11 mouse cellular contexts compared by ENCODE assay signal in the genomic region with DNA sequence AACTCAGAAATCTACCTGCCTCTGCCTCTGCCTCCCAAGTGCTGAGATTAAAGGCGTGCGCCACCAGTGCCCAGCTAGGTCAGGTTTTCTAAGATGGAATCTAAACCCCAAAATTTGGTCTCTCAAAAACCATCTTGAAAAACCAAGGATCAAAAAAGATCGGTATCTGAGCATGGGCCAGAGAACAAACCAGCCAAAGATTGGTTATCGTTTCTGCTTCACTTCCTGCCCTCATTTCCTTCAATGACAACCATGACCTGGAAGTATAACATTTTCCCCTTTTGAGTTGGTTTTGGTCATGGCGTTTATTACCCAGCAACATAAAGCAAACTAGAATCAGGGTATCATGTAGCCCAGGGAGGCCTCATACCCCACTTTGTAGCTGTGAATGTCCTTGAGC. TPM values are rescaled to one million over a fixed set of nuclear protein-coding genes. Genes with fewer than 3 reads are reported as not detected.
A peak's percentile ranks its signal among the peaks of the same experiment; 100 is the strongest.
DNase-seq lines count a peak whose midpoint lies in the region; ATAC-seq and TF ChIP-seq lines count a peak whose summit lies in the region.
"Had no signal": no experiment of that assay in that cellular context is flagged by ENCODE, and none has a peak within 500 bp of the region (broad histone marks: within the 10 kb centered on the region; RNA-seq: fewer than 3 reads in every experiment).

No protein-coding gene starts in this region.

- TF ChIP-seq POLR2A in ES-Bruce4 (IDR thresholded peaks at IDR 0.05; ENCODE audit: insufficient read depth, low read length) = no peak

- ATAC-seq in hindbrain, embryonic 13.5 days (ENCODE audit: low FRiP score) = no peak
- no peak for ATAC-seq in hindbrain, embryonic 12.5 days (ENCODE audit: low FRiP score)
- no peak for ATAC-seq in forebrain, embryonic 12.5 days (ENCODE audit: low FRiP score)
- ATAC-seq in liver, embryonic 13.5 days (ENCODE audit: low read depth) = no peak

- no peaks in the 10 kb centered on the region for H3K9me3 ChIP-seq in hindbrain, embryonic 13.5 days
- H3K9me3 ChIP-seq in hindbrain, embryonic 12.5 days (replicated peaks) = no peaks in the 10 kb centered on the region
- H3K9me3 ChIP-seq in ES-Bruce4 (replicated peaks; ENCODE audit: control insufficient read depth, insufficient read depth, low read length, poor library complexity, severe bottlenecking) = no peaks in the 10 kb centered on the region
- H3K9me3 ChIP-seq in forebrain, embryonic 12.5 days = no peaks in the 10 kb centered on the region
- no peaks in the 10 kb centered on the region for H3K9me3 ChIP-seq in liver, embryonic 13.5 days (replicated peaks)

- TF ChIP-seq CTCF in ES-Bruce4 (IDR thresholded peaks at IDR 0.05; ENCODE audit: low read depth, low read length) = no peak

- WGBS in hindbrain, embryonic 13.5 days = 92% methylated on average over 5 of the region's 5 CpGs
- 98% methylated on average over 5 of the region's 5 CpGs for WGBS in hindbrain, embryonic 12.5 days
- WGBS in forebrain, embryonic 12.5 days = 91% methylated on average over 5 of the region's 5 CpGs
- WGBS in liver, embryonic 13.5 days (ENCODE audit: insufficient replicate concordance) = 75% methylated on average over 5 of the region's 5 CpGs

- H3K4me3 ChIP-seq in hindbrain, embryonic 13.5 days = no peak overlapping the region
- no peak overlapping the region for H3K4me3 ChIP-seq in hindbrain, embryonic 12.5 days
- H3K4me3 ChIP-seq in ES-Bruce4 (ENCODE audit: low read depth, low read length) = peak overlapping the region; percentile 5; the same call in 1 of the 2 replicates
- H3K4me3 ChIP-seq in forebrain, embryonic 12.5 days (replicated peaks) = no peak overlapping the region
- H3K4me3 ChIP-seq in liver, embryonic 13.5 days (replicated peaks) = no peak overlapping the region

- peak overlapping the region; percentile 87; the same call in 1 of the 2 replicates for H3K9ac ChIP-seq in hindbrain, embryonic 13.5 days
- no peak overlapping the region for H3K9ac ChIP-seq in hindbrain, embryonic 12.5 days
- H3K9ac ChIP-seq in ES-Bruce4 (ENCODE audit: low read depth, poor library complexity, severe bottlenecking) = peak overlapping the region; percentile 93
- 0 out of 2 replicates have a peak overlapping the region, but pooled peaks have one; percentile 76 for H3K9ac ChIP-seq in forebrain, embryonic 12.5 days
- H3K9ac ChIP-seq in liver, embryonic 13.5 days = peak overlapping the region; percentile 91; the same call in 1 of the 2 replicates

- no peak overlapping the region for H3K4me2 ChIP-seq in hindbrain, embryonic 13.5 days
- no peak overlapping the region for H3K4me2 ChIP-seq in hindbrain, embryonic 12.5 days (replicated peaks)
- no peak overlapping the region for H3K4me2 ChIP-seq in forebrain, embryonic 12.5 days
- H3K4me2 ChIP-seq in liver, embryonic 13.5 days = no peak overlapping the region; the same call in 1 of the 2 replicates

- no peak for DNase-seq in liver, embryonic 13.5 days
- DNase-seq in right cerebral cortex, postnatal 10 days (ENCODE audit: low spot score in 2 of 2) = no peak
- DNase-seq in natural killer cell, adult 2 months (ENCODE audit: low spot score in 2 of 2) = no peak
- no peak for DNase-seq in layer of hippocampus, postnatal 25 days (ENCODE audit: extremely low spot score in 1 of 2, low spot score in 1 of 2)
- DNase-seq: adrenal gland, postnatal 25 days; layer of hippocampus, adult 9-11 months; thymus, postnatal 25 days had no signal

- peak overlapping the region; percentile 99 for H3K27ac ChIP-seq in hindbrain, embryonic 13.5 days
- no peak overlapping the region for H3K27ac ChIP-seq in hindbrain, embryonic 12.5 days
- H3K27ac ChIP-seq in ES-Bruce4 (ENCODE audit: insufficient read depth, low read length) = peak overlapping the region; percentile 98
- peak overlapping the region; percentile 98 for H3K27ac ChIP-seq in forebrain, embryonic 12.5 days
- peak overlapping the region; percentile 91 for H3K27ac ChIP-seq in liver, embryonic 13.5 days

- H3K27me3 ChIP-seq in hindbrain, embryonic 13.5 days = no peaks in the 10 kb centered on the region
- H3K27me3 ChIP-seq in hindbrain, embryonic 12.5 days = no peaks in the 10 kb centered on the region
- no peaks in the 10 kb centered on the region for H3K27me3 ChIP-seq in ES-Bruce4 (ENCODE audit: control insufficient read depth, insufficient read depth, low read length, poor library complexity, severe bottlenecking)
- no peaks in the 10 kb centered on the region for H3K27me3 ChIP-seq in forebrain, embryonic 12.5 days
- no peaks in the 10 kb centered on the region for H3K27me3 ChIP-seq in liver, embryonic 13.5 days

- no peak for TF ChIP-seq EP300 in ES-Bruce4 (IDR thresholded peaks at IDR 0.05; ENCODE audit: insufficient read depth, low read depth, low read length)

- H3K4me1 ChIP-seq in hindbrain, embryonic 13.5 days (replicated peaks) = peaks cover 27% of the 10 kb centered on the region
- H3K4me1 ChIP-seq in hindbrain, embryonic 12.5 days = peaks cover 20% of the 10 kb centered on the region
- H3K4me1 ChIP-seq in ES-Bruce4 (ENCODE audit: control insufficient read depth, insufficient read depth, low read length) = peaks cover 4% of the 10 kb centered on the region
- peaks cover 20% of the 10 kb centered on the region for H3K4me1 ChIP-seq in forebrain, embryonic 12.5 days
- H3K4me1 ChIP-seq in liver, embryonic 13.5 days (replicated peaks) = peaks cover 46% of the 10 kb centered on the region

- H3K36me3 ChIP-seq in hindbrain, embryonic 13.5 days = no peaks in the 10 kb centered on the region
- no peaks in the 10 kb centered on the region for H3K36me3 ChIP-seq in hindbrain, embryonic 12.5 days
- H3K36me3 ChIP-seq in ES-Bruce4 (ENCODE audit: control insufficient read depth, insufficient read depth, low read length, poor library complexity, severe bottlenecking) = peaks cover 15% of the 10 kb centered on the region
- H3K36me3 ChIP-seq in forebrain, embryonic 12.5 days (replicated peaks) = peaks cover under 1% of the 10 kb centered on the region; the same call in 1 of the 2 replicates
- H3K36me3 ChIP-seq in liver, embryonic 13.5 days = peaks cover 15% of the 10 kb centered on the region

RNA-seq across cellular contexts. Expression of a gene that starts 2.1 kb away (rescaled TPM):
- polyA plus RNA-seq in hindbrain, embryonic 13.5 days (2015; fragmentation: Nextera tagmentation; extraction: Ambion mirVana) = 235 and 246 TPM in 2 replicates
- 352 and 360 TPM in 2 replicates for polyA plus RNA-seq in hindbrain, embryonic 12.5 days (2016; fragmentation: Nextera tagmentation; extraction: Ambion mirVana)
- polyA plus RNA-seq in ES-Bruce4 (2011; ENCODE audit: insufficient read depth, insufficient read length, low read depth, missing spikeins) = 775 and 839 TPM in 2 replicates
- 448 and 488 TPM in 2 replicates for polyA plus RNA-seq in forebrain, embryonic 12.5 days (2016; fragmentation: Nextera tagmentation; extraction: Ambion mirVana)
- polyA plus RNA-seq in liver, embryonic 13.5 days (2015; fragmentation: Nextera tagmentation; extraction: Ambion mirVana) = 161 and 182 TPM in 2 replicates
- 100 to 1,000 TPM; 273 to 314 TPM for total RNA-seq in layer of hippocampus, postnatal 25 days (2021)

RNA-seq across cellular contexts. Expression of a gene that starts 47.5 kb away (rescaled TPM):
- 12.9 and 13.6 TPM in 2 replicates for polyA plus RNA-seq in hindbrain, embryonic 13.5 days (2015; fragmentation: Nextera tagmentation; extraction: Ambion mirVana)
- 20.0 and 20.5 TPM in 2 replicates for polyA plus RNA-seq in hindbrain, embryonic 12.5 days (2016; fragmentation: Nextera tagmentation; extraction: Ambion mirVana)
- 103 and 105 TPM in 2 replicates for polyA plus RNA-seq in ES-Bruce4 (2011; ENCODE audit: insufficient read depth, insufficient read length, low read depth, missing spikeins)
- 18.6 and 20.4 TPM in 2 replicates for polyA plus RNA-seq in forebrain, embryonic 12.5 days (2016; fragmentation: Nextera tagmentation; extraction: Ambion mirVana)
- 44.6 and 54.3 TPM in 2 replicates for polyA plus RNA-seq in liver, embryonic 13.5 days (2015; fragmentation: Nextera tagmentation; extraction: Ambion mirVana)
- 10 to 100 TPM; 12.1 to 12.3 TPM for total RNA-seq in layer of hippocampus, postnatal 25 days (2021)
